Mouse (Mus musculus) megakaryocyte, embryonic 14.5 days (primary cell): ENCODE measurements at regions not wholly inside any gene's neighbourhood (a gene's known extent, or its start where the extent isn't known, plus 50 kb on each side); places are given as distances from the start of the nearest gene placed in this dataset.

ENCODE experiments used
- H3K27me3 ChIP-seq: replicated peaks from 2 replicates; pipeline ENCODE3; 2012; ENCODE audit warnings: inconsistent platforms
- H3K36me3 ChIP-seq: replicated peaks from 2 replicates; pipeline ENCODE3; 2012; ENCODE audit warnings: low read length, inconsistent platforms, mixed read lengths
- H3K4me1 ChIP-seq: 2 replicates; pipeline ENCODE4 v1.6.1; 2012; ENCODE audit warnings: inconsistent platforms
- H3K4me3 ChIP-seq: replicated peaks from 2 replicates; pipeline ENCODE3; 2012; ENCODE audit warnings: moderate library complexity, mild to moderate bottlenecking, inconsistent platforms
- H3K9me3 ChIP-seq: 2 replicates; pipeline ENCODE4 v1.6.1; 2012; ENCODE audit warnings: inconsistent platforms
- FLI1 ChIP-seq: IDR thresholded peaks from 2 replicates; pipeline ENCODE4 v1.6.1; 2012; ENCODE audit warnings: low read length, inconsistent platforms, mixed read lengths
- GATA1 ChIP-seq: IDR thresholded peaks from 3 replicates; pipeline ENCODE4 v1.6.1; 2012; ENCODE audit warnings: mixed read lengths, low read length, inconsistent platforms, borderline replicate concordance

DNA sequence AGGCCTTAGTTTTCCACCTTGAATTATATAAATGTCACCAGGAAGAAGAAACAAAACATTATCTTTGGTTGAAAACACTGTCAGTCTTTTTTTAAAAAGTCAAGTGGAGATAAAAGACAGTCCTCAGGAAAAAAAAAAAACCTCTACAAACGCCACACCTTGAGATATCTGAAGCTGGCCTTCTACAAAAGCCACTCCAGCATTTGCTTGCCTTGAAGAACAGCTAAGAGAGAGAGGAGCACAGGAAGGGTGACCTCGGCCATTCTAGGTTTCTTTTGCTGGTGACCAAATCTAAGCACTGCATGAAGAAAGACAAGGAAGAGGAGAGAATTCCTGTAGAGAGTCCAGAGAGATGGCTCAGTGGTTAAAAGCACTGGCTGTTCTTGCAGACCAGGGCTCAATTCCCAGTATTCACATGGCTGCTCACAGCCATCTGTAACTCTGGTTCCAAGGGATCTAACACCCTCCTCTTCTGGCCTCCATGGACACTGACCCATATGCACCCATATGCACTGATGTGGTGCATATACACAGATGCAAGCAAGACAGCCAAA lies 90.5 kb downstream of the Tomm20 start:
- Histone ChIP-seq H3K4me3 (no peak overlapping the region), H3K9me3 (peaks cover 3% of the 10 kb centered on the region; the same call in 1 of the 2 replicates), H3K36me3 (peaks cover 6% of the 10 kb centered on the region), H3K27me3 (no peaks in the 10 kb centered on the region), H3K4me1 (peaks cover 97% of the 10 kb centered on the region)
- TF ChIP-seq GATA1 = no peak
- no peak for TF ChIP-seq FLI1

DNA sequence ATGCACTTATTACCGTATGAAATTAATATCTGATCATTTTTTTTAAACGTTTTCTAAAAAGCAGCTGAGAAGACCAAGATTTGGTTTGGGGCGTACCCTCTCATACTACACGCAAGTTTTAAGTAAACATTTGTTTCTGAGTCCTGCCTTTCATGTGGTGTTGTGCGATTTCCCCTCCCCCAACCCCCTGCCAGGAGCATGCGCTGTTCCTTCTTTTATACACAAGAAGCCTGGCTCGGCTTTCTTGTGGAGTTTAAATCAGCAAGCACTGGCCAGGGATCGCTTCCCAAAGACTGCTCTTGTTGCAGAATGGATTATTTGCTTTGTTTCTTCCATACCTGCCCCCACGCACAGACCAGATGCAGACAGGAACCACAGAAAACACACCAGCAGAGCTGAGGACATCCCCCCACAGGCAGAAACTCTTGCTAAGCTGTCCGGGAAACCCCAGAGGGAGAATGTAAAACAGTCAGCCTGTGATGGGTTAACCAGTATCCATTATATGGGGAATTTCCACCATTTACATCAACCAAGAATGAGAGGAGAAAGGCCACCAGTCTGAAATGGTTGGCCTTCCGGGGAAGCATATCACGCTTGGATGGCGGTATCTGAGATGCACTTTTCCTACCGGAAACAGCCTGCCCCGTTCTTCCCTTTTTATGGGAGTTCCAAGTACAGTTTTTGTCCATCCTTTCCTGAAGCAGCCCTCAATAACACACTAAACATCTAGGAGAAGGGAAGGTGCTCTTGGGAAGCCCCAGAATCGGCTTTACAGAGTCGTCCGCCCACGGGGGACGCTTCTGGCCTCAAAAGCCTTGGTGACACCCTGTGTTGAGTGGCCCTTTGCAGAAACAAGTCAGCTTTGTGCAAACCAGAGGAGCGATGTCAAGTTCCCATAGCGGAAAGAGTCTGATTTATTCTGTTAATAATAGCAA lies 91.3 kb downstream of the Tomm20 start:
- H3K4me1 ChIP-seq = peaks cover 97% of the 10 kb centered on the region
- H3K4me3 ChIP-seq = no peak overlapping the region
- TF ChIP-seq FLI1 = no peak
- TF ChIP-seq GATA1 = no peak

DNA sequence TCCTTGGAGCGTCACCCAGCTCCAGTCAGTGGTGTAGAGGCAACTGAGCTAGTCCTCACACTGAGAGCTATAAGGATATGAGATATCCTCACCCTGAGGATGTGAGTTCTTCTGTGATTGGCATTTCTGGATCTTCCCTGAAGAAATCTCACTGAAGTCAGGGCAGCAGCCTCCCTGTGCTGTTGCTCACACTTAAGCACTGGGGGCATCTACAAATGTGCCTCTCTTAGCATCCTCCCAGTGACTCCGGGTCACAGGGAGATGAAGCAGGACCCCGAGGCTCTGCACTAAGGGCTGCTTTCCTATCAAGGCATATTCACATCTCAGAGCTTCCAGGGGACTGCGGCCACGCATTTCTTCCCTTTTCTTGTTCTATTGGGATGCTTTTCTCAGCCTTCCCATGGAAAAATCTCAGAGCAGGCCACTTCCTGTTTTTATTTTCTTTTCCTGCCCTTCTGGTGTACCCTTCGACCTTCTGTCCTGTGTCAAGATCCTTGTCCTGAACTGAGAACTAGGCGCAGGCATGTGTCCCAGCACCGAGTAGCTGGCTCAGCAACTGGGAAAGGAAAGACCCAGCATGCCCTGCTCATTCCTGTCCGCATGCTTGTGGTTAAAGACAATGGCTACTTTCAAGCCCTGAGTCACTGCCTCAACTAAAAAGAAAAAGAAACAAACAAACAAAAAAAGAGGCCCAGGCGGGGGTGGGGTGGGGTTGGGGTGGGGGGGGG lies 92.8 kb downstream of the Tomm20 start:
- TF ChIP-seq GATA1 (no peak), FLI1 (no peak)

More for the DNA sequence above, 91.3 kb downstream of the Tomm20 start:
- peaks cover 6% of the 10 kb centered on the region for H3K36me3 ChIP-seq
- no peaks in the 10 kb centered on the region for H3K27me3 ChIP-seq
- H3K9me3 ChIP-seq = peaks cover 3% of the 10 kb centered on the region; the same call in 1 of the 2 replicates

DNA sequence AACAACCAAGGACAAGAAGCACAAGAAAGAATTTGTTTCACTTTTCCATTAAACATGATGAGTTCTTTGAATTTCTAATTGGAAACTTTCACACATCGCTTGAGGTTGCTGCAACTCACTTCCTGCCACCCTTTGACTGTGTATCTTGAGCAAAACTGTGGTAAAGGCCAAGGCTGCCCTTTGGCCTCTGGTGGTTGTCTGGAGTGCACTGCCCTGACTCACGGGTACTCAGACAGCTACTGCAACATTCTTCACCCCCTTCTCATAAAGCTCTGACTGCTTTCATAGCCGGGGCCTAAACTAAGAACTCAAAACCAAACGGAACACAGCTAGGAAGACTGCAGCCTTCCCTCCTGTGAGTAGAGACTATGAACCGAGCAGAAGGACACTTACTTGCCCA lies 93.5 kb downstream of the Tomm20 start:
- TF ChIP-seq GATA1 = no peak
- TF ChIP-seq FLI1 = no peak
- H3K4me1 ChIP-seq = peaks cover 99% of the 10 kb centered on the region

More for the DNA sequence above, 92.8 kb downstream of the Tomm20 start:
- no peaks in the 10 kb centered on the region for H3K9me3 ChIP-seq
- peak overlapping the region; percentile 70 for H3K4me3 ChIP-seq
- H3K36me3 ChIP-seq = peaks cover 6% of the 10 kb centered on the region
- peaks cover 99% of the 10 kb centered on the region for H3K4me1 ChIP-seq
- H3K27me3 ChIP-seq = no peaks in the 10 kb centered on the region

DNA sequence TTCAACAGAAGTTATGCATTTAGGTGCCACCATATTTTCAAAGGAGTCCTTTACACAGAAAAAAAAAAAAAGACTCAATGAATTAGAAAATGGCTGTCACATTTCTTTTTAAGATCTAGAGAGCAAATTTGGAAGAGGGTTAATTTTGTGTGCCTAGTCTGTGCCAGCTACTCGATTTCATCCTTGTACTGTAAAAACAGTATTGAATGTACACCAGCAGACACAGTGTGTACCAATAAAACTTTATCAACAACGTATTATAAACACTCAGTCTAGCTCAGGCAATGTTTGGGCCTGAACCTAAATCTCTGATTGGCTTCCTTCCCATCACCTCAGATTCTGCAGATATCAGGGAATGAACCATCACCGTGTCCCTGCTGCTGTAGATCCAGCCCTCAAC lies 93.9 kb downstream of the Tomm20 start:
- Histone ChIP-seq H3K4me1 (peaks cover 99% of the 10 kb centered on the region), H3K4me3 (no peak overlapping the region)
- no peak for TF ChIP-seq FLI1
- no peak for TF ChIP-seq GATA1

More for the DNA sequence above, 93.5 kb downstream of the Tomm20 start:
- Histone ChIP-seq H3K4me3 (peak overlapping the region; percentile 69), H3K9me3 (no peaks in the 10 kb centered on the region), H3K27me3 (no peaks in the 10 kb centered on the region), H3K36me3 (peaks cover 12% of the 10 kb centered on the region)

DNA sequence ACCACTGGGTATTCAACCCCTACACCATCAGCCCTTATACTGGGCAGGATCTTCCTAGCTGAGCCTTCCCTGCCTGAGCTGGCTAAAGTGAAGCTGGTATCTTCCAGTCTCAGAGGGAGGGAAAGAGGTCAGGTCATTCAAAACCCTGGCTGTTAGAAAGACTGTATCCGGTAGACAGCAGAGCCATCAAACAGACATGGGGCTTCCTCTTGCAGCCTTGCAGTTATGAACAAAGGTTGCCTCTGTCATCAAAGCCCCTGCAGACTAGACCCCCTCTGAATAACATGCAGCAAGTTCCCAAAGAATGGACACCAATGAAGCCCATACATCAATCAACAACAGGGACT lies 95.5 kb downstream of the Tomm20 start:
- no peak for TF ChIP-seq FLI1
- TF ChIP-seq GATA1 = 0 out of 3 replicates have a peak, but pooled peaks have one; percentile 32
- Histone ChIP-seq H3K4me3 (peak overlapping the region; percentile 90), H3K4me1 (peaks cover 99% of the 10 kb centered on the region), H3K36me3 (peaks cover 15% of the 10 kb centered on the region), H3K27me3 (no peaks in the 10 kb centered on the region), H3K9me3 (no peaks in the 10 kb centered on the region)

More for the DNA sequence above, 93.9 kb downstream of the Tomm20 start:
- Histone ChIP-seq H3K27me3 (no peaks in the 10 kb centered on the region), H3K9me3 (no peaks in the 10 kb centered on the region), H3K36me3 (peaks cover 15% of the 10 kb centered on the region)

DNA sequence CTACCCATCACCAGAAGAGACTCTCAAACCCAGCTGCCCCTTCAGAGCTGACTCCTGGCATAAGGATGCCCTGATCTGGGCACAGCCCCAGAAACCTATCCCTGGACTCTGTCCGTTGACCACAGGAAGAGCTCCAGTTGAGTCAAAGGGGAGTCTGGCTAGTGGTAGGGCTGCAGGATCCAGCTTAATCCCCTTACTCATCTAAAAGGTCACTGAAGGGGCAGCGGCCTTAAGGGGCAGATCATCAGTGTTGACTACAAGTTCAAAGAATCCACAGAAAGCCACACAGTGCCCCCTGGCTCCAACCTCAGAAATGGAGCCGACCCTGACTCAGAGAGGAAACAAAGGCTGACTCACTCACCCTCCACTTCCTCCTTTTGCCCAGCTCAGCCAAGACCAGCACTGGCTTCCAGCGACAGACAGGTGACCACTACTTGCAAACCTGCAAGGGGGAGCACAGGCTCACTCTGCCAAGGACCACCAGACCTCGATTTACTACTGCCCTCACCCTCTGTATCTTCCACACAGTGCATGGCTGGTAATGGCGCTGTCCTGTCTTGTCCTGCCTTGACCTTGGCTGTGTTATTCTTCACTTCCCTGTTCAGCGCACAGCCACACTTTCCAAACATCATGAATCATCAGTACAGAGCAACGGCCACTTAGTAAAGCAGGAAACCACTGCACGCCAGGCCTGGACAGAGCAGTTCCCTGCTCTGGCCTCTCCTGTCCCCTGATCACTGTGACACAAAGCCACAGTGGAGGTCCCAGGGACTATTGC lies 96.0 kb downstream of the Tomm20 start:
- H3K9me3 ChIP-seq = no peaks in the 10 kb centered on the region
- H3K4me1 ChIP-seq = peaks cover 99% of the 10 kb centered on the region
- TF ChIP-seq FLI1 (peak; percentile 40), GATA1 (no peak)
- H3K4me3 ChIP-seq = peak overlapping the region; percentile 90
- peaks cover 15% of the 10 kb centered on the region for H3K36me3 ChIP-seq
- H3K27me3 ChIP-seq = no peaks in the 10 kb centered on the region

DNA sequence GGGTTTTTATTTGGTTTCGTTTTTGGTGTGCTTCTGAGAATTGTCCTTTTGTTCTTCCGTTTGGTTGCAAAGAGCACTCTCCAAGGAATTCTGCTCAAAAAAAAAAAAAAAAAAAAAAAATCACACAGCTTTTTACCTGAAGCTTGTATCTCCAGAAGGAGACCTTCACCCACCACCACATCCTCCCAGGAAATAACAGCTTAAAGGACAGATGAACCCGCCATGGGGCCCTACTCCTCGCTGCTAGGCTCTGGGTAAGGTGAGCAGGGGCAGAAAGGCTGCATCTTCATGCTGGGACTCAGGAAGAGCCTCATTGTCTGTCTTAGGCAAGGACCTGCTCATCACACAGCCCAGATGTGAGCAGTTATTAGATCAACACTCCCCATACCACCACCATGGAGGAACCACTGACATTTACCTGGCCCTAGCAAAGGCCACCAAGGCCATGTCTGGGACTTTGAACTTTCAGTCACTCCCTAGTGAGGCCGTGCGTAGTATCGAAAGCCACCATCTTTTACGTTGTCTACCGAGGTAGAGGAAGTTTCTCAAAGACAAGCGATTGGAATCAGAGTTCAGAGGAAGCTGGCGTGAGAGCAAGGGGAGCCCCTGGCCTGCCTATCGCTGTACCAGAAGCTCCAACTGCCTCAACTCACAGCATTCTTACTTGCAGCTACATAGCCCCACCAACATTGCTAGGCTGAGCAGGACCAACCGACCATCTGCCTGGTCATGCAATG lies 97.1 kb downstream of the Tomm20 start:
- H3K9me3 ChIP-seq = no peaks in the 10 kb centered on the region
- peaks cover 17% of the 10 kb centered on the region for H3K36me3 ChIP-seq
- peak overlapping the region; percentile 90 for H3K4me3 ChIP-seq
- H3K27me3 ChIP-seq = no peaks in the 10 kb centered on the region
- peaks cover 99% of the 10 kb centered on the region for H3K4me1 ChIP-seq
- TF ChIP-seq GATA1 = no peak
- no peak for TF ChIP-seq FLI1

DNA sequence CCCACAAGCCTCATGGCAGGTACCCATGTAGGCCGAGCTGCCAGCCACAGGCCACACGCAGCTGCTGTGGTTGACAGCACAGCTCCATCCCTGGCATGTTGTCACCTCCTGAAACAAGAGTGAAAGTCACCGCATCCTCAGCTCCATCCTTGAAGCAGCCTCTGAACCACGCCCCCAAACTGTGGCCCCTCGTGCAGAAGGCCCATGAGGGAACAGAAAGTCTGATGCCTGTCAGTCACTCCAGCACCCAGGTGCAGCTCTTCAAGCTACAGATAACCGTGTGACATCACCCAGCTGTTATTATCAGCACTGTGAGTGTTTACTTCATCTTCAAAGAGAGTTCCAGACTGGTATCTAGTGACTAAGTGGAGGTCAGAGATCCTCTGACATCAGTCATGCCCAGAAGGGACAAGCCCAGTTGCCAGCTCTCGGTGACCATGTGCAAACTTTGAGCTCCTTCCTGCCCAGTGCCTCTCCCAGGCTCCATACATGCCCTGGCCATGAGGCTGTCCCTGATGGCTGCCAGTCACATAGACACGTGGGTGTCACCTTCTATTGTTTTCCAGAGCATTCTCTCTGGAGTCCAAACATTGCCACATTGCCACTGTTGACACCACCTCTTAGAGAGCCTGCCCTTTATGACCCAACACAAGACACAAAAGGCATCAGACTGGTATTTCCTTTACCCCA lies 97.8 kb downstream of the Tomm20 start:
- Histone ChIP-seq H3K4me3 (peak overlapping the region; percentile 66), H3K36me3 (peaks cover 21% of the 10 kb centered on the region), H3K9me3 (no peaks in the 10 kb centered on the region), H3K27me3 (no peaks in the 10 kb centered on the region), H3K4me1 (peaks cover 98% of the 10 kb centered on the region)
- no peak for TF ChIP-seq FLI1
- TF ChIP-seq GATA1 = no peak
